Mouse (Mus musculus) neural tube, embryonic 15.5 days (tissue): ENCODE data around the gene Cul4a. TPM values are rescaled to one million over a fixed set of nuclear protein-coding genes. Genes with fewer than 3 reads are reported as not detected.

Source experiments
- ATAC-seq: fragments of 200-750 bp; cut with Nextera tagmentation; 2 replicates; pipeline ENCODE4 v1.8.0; 2017; ENCODE audit warnings: mild to moderate bottlenecking, moderate TSS enrichment, moderate library complexity; ENCODE audit not compliant: low FRiP score
- H3K27ac ChIP-seq: fragments of 300-500 bp; sonication (generic); replicated peaks from 2 replicates; pipeline ENCODE4 v1.5.1; 2015; ENCODE audit warnings: mild to moderate bottlenecking, inconsistent platforms
- H3K27me3 ChIP-seq: fragments of 300-500 bp; sonication (generic); replicated peaks from 2 replicates; pipeline ENCODE4 v1.6.1; 2015; ENCODE audit warnings: inconsistent platforms
- H3K36me3 ChIP-seq: fragments of 300-500 bp; sonication (generic); 2 replicates; pipeline ENCODE4 v1.6.1; 2015; ENCODE audit warnings: inconsistent platforms
- H3K4me1 ChIP-seq: fragments of 300-500 bp; sonication (generic); 2 replicates; pipeline ENCODE4 v1.6.1; 2015; ENCODE audit warnings: inconsistent platforms
- H3K4me2 ChIP-seq: fragments of 300-500 bp; sonication (generic); 2 replicates; pipeline ENCODE4 v1.6.1; 2015; ENCODE audit warnings: inconsistent platforms, mild to moderate bottlenecking, moderate library complexity
- H3K4me3 ChIP-seq: fragments of 300-500 bp; sonication (generic); replicated peaks from 2 replicates; pipeline ENCODE4 v1.5.1; 2015; ENCODE audit warnings: mild to moderate bottlenecking, inconsistent platforms
- H3K9ac ChIP-seq: fragments of 300-500 bp; sonication (generic); replicated peaks from 2 replicates; pipeline ENCODE4 v1.6.1; 2015; ENCODE audit warnings: mild to moderate bottlenecking, inconsistent platforms
- H3K9me3 ChIP-seq: fragments of 300-500 bp; sonication (generic); replicated peaks from 2 replicates; pipeline ENCODE4 v1.6.1; 2016; ENCODE audit warnings: inconsistent platforms
- WGBS: fragments of 180-500 bp; shearing (Covaris S2); methylation state at CpG from one replicate; pipeline ENCODE4 v1.1.7; 2015; ENCODE audit warnings: mixed read lengths; 5-methylcytosine and 5-hydroxymethylcytosine counted together
- microRNA counts: library from miRNA; unstranded; fragments of <30 nt; microRNA quantifications from one replicate; lab custom pipeline; 2016
- microRNA-seq: library from miRNA; unstranded; fragments of <30 nt; microRNA quantifications from one replicate; pipeline ENCODE4, GENCODE M21; 2017
- polyA plus RNA-seq: library from polyadenylated mRNA; unstranded; fragments of >200 nt; fragmentation: Nextera tagmentation; extraction: Ambion mirVana; gene quantifications from 2 replicates; pipeline ENCODE4 v1.2.1, GENCODE M21; 2015

The Cul4a gene
- polyA plus RNA-seq, 1 experiment from 2014 or later: 68.1 TPM

DNA sequence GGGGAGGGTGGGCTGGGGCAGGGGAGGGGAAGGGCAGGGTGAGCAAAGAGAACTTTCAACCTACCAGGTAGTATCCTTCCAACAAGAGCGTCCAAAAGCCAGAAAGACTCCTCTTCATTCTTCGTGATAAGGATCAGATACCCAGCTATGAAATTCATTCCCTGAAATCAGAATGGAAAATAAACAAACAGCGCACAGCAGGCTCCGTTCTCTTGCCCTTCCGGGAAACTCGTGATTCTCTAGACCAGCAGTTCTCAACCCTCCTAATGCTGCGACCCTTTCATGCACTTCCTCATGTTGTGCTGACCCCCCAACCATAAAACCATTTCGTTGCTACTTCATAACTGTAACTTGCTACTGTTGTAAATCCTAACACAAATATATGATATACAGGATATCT lies 81.4 kb downstream of the Cul4a start:
- no peak overlapping the region for H3K27ac ChIP-seq
- H3K27me3 ChIP-seq: no peaks in the 10 kb centered on the region
- 84% methylated on average over 8 of the region's 8 CpGs for WGBS
- no peak overlapping the region for H3K9ac ChIP-seq
- H3K9me3 ChIP-seq: no peaks in the 10 kb centered on the region
- no peak overlapping the region for H3K4me3 ChIP-seq
- ATAC-seq: no peak
- no peaks in the 10 kb centered on the region; the same call in 1 of the 2 replicates for H3K36me3 ChIP-seq
- H3K4me1 ChIP-seq: no peaks in the 10 kb centered on the region
- no peak overlapping the region for H3K4me2 ChIP-seq

DNA sequence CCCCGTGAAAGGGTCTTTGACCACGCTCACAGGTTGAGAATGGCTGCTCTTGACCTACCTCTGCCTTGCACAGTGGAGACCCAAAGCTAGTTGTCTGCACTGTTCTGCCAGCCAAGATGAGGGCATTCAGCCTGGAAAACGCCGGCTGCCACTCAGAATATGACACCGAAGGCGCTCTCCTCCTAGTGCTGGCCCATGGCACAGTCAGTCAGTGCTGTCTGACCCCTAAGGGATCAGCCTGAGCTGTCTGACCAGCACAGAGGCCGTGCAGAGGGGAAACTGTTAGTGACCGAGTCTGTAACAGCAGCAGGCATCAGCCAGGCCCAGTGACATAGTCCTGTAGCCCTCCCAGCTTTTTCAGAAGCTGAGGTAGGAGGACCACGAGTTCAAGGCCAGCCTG lies 81.8 kb downstream of the Cul4a start:
- Histone ChIP-seq H3K4me2 (no peak overlapping the region), H3K27ac (no peak overlapping the region), H3K9me3 (no peaks in the 10 kb centered on the region), H3K9ac (no peak overlapping the region), H3K36me3 (no peaks in the 10 kb centered on the region; the same call in 1 of the 2 replicates), H3K27me3 (no peaks in the 10 kb centered on the region), H3K4me3 (no peak overlapping the region), H3K4me1 (no peaks in the 10 kb centered on the region)
- 85% methylated on average over 9 of the region's 9 CpGs for WGBS
- ATAC-seq: no peak

DNA sequence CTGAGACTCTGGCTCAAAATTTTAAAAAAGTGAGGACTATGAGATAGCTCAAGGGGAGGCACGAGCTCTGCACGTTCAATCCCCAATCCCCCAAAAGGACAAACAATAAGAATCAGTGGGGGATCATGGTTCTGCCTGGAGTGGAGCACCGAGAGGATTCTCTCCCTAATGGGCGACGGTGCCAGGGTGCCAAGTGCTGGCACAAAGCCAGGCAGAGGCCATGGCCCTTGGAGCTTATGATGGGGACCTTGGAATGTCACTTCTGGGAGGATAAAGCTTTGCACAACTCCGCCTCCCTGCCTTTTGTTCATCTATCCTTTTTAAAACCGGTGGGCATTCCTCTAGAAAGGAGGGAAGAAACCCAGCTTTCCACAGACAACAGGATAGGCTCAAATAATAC lies 82.2 kb downstream of the Cul4a start:
- ATAC-seq: no peak
- H3K4me2 ChIP-seq: no peak overlapping the region
- no peaks in the 10 kb centered on the region for H3K4me1 ChIP-seq
- H3K9me3 ChIP-seq: no peaks in the 10 kb centered on the region
- H3K9ac ChIP-seq: no peak overlapping the region
- WGBS: 60% methylated on average over 7 of the region's 7 CpGs
- H3K27me3 ChIP-seq: no peaks in the 10 kb centered on the region
- no peak overlapping the region for H3K4me3 ChIP-seq
- no peaks in the 10 kb centered on the region; the same call in 1 of the 2 replicates for H3K36me3 ChIP-seq
- H3K27ac ChIP-seq: no peak overlapping the region

DNA sequence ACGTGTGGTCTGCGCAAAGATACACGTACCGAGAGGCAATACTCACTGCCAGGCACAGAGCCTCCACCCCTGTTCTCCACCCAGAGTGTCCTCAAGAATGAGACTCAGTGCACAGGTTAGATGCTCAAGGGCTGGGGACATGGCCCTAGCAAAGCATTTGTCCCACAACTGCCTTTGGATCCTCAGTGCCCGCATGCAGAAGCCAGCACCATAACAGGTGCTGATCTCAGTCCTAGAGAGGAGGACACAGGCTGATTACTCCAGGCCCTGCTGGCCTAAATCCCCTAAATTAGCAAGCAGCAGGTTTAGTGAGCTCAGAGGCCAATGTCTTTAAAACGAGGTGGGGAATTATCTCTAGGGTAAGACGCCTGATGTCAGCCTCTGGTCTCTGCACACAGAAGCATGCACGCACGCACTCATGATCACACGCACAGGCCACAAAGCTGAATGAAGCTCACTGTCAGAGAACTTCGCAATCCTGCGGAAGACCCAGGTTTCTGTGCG lies 82.7 kb downstream of the Cul4a start:
- H3K4me3 ChIP-seq: no peak overlapping the region
- ATAC-seq: no peak
- H3K27me3 ChIP-seq: no peaks in the 10 kb centered on the region
- no peaks in the 10 kb centered on the region for H3K4me1 ChIP-seq
- H3K36me3 ChIP-seq: no peaks in the 10 kb centered on the region; the same call in 1 of the 2 replicates
- H3K27ac ChIP-seq: no peak overlapping the region
- H3K9ac ChIP-seq: no peak overlapping the region
- H3K4me2 ChIP-seq: no peak overlapping the region
- H3K9me3 ChIP-seq: no peaks in the 10 kb centered on the region
- WGBS: 91% methylated on average over 13 of the region's 13 CpGs

DNA sequence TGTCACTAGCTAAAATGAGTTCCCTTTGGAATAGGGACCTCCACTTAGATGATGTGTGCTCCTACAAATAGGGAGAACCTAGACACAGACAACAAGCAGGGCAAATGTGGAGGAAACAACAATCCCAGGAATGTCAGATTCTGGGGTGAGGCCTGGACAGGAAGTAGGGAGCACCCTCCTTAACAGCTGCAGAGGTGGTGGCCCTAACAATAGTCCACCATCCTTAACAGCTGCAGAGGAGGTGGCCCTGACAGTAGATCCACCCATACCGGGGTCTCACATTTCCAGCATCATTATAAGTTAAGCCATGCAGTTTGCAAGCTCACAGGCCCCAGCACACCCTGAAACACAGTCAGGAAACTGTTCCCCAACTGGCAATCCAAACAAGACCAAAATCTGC lies 83.4 kb downstream of the Cul4a start:
- Histone ChIP-seq H3K4me1 (no peaks in the 10 kb centered on the region), H3K9me3 (no peaks in the 10 kb centered on the region), H3K4me2 (no peak overlapping the region), H3K27me3 (no peaks in the 10 kb centered on the region), H3K9ac (no peak overlapping the region), H3K27ac (no peak overlapping the region), H3K36me3 (no peaks in the 10 kb centered on the region; the same call in 1 of the 2 replicates), H3K4me3 (no peak overlapping the region)
- WGBS: 94% methylated on average over 1 of the region's 1 CpGs
- no peak for ATAC-seq

DNA sequence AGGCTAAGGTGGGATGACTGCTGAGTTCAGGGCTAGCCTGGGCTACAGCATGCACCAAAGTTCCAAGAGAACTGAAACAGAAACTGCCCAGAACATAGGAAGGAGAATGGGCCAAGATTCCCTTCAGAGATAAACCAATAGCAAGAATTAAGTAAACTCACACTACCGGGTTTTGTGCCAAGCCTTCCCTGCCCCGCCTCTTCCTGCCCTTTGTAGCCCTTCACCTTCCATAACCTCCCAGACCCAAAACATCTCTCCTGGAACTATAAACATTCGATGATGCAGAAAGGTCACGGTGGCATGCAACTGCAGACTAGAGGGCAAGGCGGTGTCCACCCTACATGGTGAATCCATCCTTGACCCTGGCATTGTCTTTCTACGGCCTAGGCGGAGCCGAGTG lies 84.8 kb downstream of the Cul4a start:
- ATAC-seq: no peak
- Histone ChIP-seq H3K27ac (no peak overlapping the region), H3K27me3 (no peaks in the 10 kb centered on the region), H3K36me3 (no peaks in the 10 kb centered on the region; the same call in 1 of the 2 replicates), H3K9me3 (no peaks in the 10 kb centered on the region), H3K9ac (no peak overlapping the region), H3K4me3 (no peak overlapping the region), H3K4me2 (no peak overlapping the region), H3K4me1 (no peaks in the 10 kb centered on the region)
- 90% methylated on average over 8 of the region's 8 CpGs for WGBS

DNA sequence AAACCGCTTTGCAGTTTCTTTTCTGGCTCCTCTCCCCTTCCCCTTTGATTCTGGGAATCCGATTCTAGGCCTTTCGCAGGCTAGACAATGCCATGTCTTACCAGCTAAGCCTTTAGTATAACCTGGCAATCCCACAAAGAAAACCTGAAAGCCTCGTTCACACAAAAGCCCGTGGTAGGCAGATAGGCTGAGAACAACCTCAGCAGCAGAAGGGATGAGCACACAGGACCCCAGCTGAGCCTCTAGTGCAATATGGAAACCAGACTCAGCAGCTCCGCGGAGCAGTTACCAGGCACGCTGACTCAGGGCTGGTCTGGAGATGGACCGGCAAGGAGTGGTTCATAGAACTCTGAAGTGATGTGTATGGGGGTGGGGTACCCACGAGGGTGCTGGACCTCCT lies 89.4 kb downstream of the Cul4a start:
- Histone ChIP-seq H3K27ac (no peak overlapping the region), H3K4me3 (no peak overlapping the region), H3K9ac (no peak overlapping the region), H3K4me2 (no peak overlapping the region), H3K36me3 (no peaks in the 10 kb centered on the region), H3K27me3 (no peaks in the 10 kb centered on the region), H3K9me3 (no peaks in the 10 kb centered on the region), H3K4me1 (peaks cover 5% of the 10 kb centered on the region)
- 40% methylated on average over 10 of the region's 10 CpGs for whole genome bisulfite sequencing
- no peak for ATAC-seq

DNA sequence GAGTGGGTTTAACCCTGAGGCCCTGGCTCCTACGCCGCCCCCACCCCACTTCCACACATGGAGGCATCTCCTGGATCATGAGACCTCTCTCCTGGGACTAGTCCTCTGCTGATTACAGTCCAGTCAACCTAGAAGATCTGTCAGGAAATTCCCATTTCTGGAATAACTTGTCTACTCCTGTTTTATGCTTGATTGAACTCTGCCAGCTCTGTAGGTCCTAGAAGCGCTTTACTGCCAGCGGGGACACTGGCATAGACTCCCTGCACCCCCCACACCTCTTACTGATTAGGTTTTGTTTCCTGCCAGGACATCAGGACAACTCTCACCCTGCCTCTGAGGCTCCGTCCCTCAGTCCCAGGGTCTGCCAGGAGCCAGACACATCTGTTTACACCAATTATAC lies 92.1 kb downstream of the Cul4a start:
- Histone ChIP-seq H3K36me3 (no peaks in the 10 kb centered on the region), H3K4me3 (no peak overlapping the region), H3K27me3 (peaks cover 17% of the 10 kb centered on the region), H3K9me3 (no peaks in the 10 kb centered on the region), H3K27ac (no peak overlapping the region), H3K9ac (no peak overlapping the region), H3K4me2 (no peak overlapping the region), H3K4me1 (peaks cover 18% of the 10 kb centered on the region)
- WGBS: 89% methylated on average over 5 of the region's 5 CpGs
- no peak for ATAC-seq

MicroRNA genes within 50 kb of the gene (microRNA counts, 519-probe panel; counts per million panel counts)
- microRNA mmu-miR-1968 (lab: Ali Mortazavi, UCI): 1,987 counts per million, percentile 42 among the panel's probes with 10 or more counts

Small RNA genes lying within 50 kb of the gene (microRNA-seq; reads per million reads assigned to microRNA genes)
- gene Mir1968 (9.9 reads per million, percentile 25 among the genes with 10 or more reads in this experiment), gene Mir7065 (not detected)

Other genes with a start within 250 kb of the Cul4a start
- gene Mcf2l, start 231.8 kb upstream of the Cul4a start, polyA plus RNA-seq: 104 and 120 TPM in 2 replicates
- not detected in 2 replicates for gene F7, start 79.6 kb upstream of the Cul4a start, polyA plus RNA-seq
- 0.24 TPM in 1 of 2 replicates, not detected in the other for gene F10, start 68.3 kb upstream of the Cul4a start, polyA plus RNA-seq
- 0.59 and 0.67 TPM in 2 replicates for gene Proz, start 44.7 kb upstream of the Cul4a start, polyA plus RNA-seq
- gene Pcid2, start 162 bp upstream of the Cul4a start, polyA plus RNA-seq: 36.4 and 38.0 TPM in 2 replicates
- gene Lamp1, start 53.5 kb downstream of the Cul4a start, polyA plus RNA-seq: 286 and 295 TPM in 2 replicates
- 14.4 and 19.0 TPM in 2 replicates for gene Grtp1, start 95.0 kb downstream of the Cul4a start, polyA plus RNA-seq
- 1.1 and 1.8 TPM in 2 replicates for gene Adprhl1, start 148.5 kb downstream of the Cul4a start, polyA plus RNA-seq
- gene Dcun1d2, start 182.5 kb downstream of the Cul4a start, polyA plus RNA-seq: 32.9 and 36.5 TPM in 2 replicates
- 50.9 and 54.7 TPM in 2 replicates for gene Tmco3, start 182.6 kb downstream of the Cul4a start, polyA plus RNA-seq
- 88.2 and 113 TPM in 2 replicates for gene Tfdp1, start 233.1 kb downstream of the Cul4a start, polyA plus RNA-seq